10 mouse cellular contexts compared by ENCODE assay signal in the genomic region with DNA sequence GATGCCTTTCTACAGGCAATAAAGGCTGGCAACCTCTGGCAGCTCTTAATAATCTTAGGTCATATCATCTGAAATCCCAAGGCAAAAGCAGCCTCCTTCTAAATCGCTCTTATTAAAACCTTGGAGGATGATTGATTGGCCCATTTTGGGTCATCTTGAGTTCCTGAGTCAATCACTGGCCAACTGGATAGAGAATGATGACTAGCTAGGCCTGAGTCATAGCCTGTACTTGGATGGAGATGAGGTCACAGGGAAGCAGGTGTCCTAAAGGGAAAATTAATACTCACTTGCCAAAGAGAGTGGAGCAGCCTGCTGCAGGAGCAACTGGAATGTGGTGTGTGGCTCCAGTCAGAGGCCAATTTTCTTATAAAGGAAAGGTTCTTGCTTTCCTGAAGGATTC.
"Had no signal": no experiment of that assay in that cellular context is flagged by ENCODE, and none has a peak within 500 bp of the region (broad histone marks: within the 10 kb centered on the region; RNA-seq: fewer than 3 reads in every experiment).

No protein-coding gene starts in this region.

- DNase-seq: kidney, postnatal 10 days; kidney, postnatal 4 days; liver; liver, embryonic 13.5 days; liver, postnatal 0 days; lung, postnatal 14 days; spleen, adult 18-20 months; thymus, adult 18-20 months; thymus, postnatal 25 days had no signal

- ATAC-seq: liver, postnatal 0 days; midbrain, embryonic 13.5 days had no signal
